Mouse (Mus musculus) layer of hippocampus, postnatal 36 days (tissue): ENCODE measurements around the gene Ccr8. TPM values are rescaled to one million over a fixed set of nuclear protein-coding genes. Genes with fewer than 3 reads are reported as not detected.
A peak's percentile ranks its signal among the peaks of the same experiment; 100 is the strongest.
"Not testable (repeated sequence)": the region's sequence is repeated elsewhere in the genome, so short reads cannot be mapped to it uniquely, and the experiment has no call there.

Experiments
- DNase-seq, 2 experiments: peaks; one replicate each; pipeline ENCODE4 v3.0.0; 2022
- total RNA-seq, 2 experiments: library from RNA; stranded (reverse); gene quantifications; 2 replicates each; pipeline ENCODE4 v1.2.3; 2021

Ccr8 gene
- total RNA-seq, 2 experiments from 2014 or later: not detected

GRCm38 (mm10) chr9:120093701-120094100 is 1.8 kb downstream of the Ccr8 start:
- no peak for DNase-seq

- DNase-seq: no peak
Observed at GRCm38 (mm10) chr9:120095886-120096285, 4.0 kb downstream of the Ccr8 start.

DNA sequence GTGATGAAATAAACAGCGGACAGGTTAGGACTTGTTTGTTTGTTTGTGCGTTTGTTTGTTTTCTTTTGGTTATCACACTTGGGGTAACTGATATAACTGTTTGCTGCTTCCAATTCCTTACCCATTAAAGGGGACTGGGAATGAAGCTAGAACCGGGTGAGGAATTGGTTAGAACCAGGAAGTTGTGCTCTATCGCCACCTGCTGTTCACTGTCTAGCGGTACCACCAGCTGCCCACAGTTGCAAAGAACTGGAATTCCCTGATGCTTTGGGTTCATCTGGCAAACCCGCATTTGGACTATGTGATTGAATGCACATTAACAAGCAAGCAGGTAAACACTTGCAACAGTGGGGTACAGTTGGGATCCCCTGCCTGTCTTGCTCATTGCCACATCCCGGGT is 6.8 kb downstream of the Ccr8 start:
- peak; percentile 63 to 70 for DNase-seq

GRCm38 (mm10) chr9:120099304-120099703 is 7.4 kb downstream of the Ccr8 start:
- no peak for DNase-seq

- DNase-seq: no peak
Observed at GRCm38 (mm10) chr9:120101165-120101564, 9.3 kb downstream of the Ccr8 start.

- DNase-seq: not testable (repeated sequence)
Observed at GRCm38 (mm10) chr9:120108953-120109352, 17.0 kb downstream of the Ccr8 start.

DNA sequence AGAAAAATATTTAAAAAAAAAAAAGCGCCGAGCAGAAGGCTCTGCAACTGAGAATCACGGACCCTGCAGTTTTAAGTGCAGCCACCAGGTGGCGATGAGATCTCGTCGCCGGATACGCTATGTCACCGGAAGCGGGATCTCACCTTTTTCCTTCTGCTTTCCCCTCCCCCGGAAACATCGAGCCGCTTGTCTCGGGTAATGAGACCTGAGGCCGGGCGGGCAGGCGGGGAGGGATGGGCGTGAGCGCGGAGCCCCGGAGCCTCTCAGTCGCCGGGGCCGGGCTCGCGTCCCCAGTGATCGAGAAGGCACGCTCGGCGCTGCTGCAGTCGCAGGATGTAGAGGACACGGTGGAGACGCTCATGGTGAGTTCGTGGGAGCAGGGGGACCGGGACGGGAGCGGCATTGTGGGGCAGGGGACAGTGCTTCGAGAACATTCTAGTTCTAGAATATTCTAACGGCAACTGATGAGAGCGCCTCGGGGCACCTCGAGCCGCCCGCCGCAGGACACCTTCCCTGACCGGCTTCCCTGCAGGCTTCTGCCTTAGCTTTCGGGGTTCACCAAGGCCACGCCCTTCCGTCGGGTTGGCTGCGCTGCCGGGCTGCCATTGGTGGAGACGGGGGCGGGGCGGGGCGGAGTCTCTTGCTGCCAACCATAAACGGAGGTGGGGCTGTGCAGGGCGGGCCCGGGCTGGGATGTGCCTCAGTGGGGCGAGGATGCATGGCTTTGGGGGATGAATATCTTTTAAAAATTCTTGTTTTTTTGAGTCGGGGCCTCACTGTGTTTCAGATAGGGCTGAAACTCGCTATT is 18.5 kb downstream of the Ccr8 start, which contains the start of gene Slc25a38:
Gene Slc25a38, plus strand, starts transcription at position 164 of the 808 bp plus-strand sequence.
- peak; percentile 94 to 95 for DNase-seq

DNA sequence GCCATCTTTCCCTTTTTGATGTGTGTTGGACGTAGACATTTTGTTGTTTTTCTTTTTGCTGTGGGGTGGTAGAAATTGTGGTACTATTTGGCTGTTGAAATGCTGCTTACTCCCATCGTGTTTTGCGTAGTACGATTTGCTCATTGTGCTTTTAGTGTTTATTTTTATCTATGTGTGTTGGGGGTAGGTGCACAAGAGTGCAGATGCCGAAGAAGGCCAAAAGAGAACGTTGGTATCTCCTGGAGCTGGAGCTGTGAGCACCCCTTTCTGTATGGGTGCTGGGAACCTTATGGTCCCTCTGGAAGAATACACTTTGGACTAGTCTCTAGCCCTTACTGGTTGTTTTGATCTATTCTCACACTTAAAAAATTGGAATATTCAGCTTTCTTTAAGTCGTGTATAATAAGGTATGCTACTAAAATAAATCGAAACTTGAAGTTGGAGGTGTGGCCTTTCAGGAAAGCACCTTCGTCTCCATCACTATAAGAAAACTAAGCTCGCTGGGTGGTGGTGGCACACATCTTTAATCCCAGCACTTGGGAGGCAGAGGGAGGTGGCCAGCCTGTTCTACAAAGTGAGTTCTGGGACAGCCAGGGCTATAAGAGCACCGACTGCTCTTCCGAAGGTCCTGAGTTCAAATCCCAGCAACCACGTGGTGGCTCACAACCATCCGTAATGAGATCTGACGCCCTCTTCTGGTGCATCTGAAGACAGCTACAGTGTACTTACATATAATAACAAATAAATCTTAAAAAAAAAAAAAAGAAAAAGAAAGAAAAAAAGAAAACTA is 19.4 kb downstream of the Ccr8 start:
- no peak for DNase-seq

DNA sequence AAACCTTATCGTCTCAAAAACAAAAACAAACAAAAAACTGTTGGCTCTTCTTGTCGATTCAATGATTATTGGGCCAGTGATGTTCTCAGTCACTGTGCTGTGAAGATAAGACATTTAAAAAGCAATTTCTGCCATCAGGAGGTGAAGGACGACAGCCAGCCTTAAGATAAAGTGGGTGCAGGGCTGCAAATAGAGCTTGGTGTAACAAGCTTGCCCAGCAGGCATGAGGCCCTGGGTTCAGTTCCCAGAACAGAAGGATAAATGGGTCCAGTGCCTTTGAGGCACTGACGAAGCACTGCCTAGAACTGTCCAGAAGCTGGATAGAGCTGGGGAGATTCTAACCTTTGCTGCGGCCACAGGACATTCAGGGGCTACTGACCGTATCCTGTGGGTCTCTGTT is 20.6 kb downstream of the Ccr8 start:
- no peak for DNase-seq

GRCm38 (mm10) chr9:120113456-120113855 is 21.5 kb downstream of the Ccr8 start:
- no peak for DNase-seq

GRCm38 (mm10) chr9:120114051-120114788 is 22.3 kb downstream of the Ccr8 start:
- DNase-seq: no peak

- DNase-seq: no peak
Observed at GRCm38 (mm10) chr9:120114789-120115151, 22.9 kb downstream of the Ccr8 start.

DNA sequence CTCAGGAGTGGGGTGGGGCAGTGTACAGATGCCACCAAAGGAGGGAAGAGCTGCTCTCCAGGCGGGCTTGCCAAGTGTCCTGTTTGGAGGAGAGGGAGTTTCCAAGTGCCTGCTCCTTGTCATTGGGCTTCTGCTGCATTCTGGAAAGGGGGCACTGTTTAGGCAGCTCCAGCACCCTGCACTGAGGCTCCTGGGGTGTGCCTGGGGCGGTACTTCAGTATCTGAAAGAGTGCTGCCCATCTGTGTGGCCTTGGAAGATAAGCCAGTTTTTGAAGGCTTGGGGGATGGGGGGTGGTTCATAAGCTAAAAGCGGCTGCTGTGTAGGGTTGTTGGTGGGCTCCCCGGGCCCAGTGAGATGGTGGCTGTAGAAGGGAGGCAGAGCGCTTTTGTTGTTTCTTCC is 23.7 kb downstream of the Ccr8 start:
- DNase-seq: no peak

GRCm38 (mm10) chr9:120116184-120116624 is 24.3 kb downstream of the Ccr8 start:
- DNase-seq: no peak

- no peak for DNase-seq
Observed at GRCm38 (mm10) chr9:120118212-120118611, 26.3 kb downstream of the Ccr8 start.

DNA sequence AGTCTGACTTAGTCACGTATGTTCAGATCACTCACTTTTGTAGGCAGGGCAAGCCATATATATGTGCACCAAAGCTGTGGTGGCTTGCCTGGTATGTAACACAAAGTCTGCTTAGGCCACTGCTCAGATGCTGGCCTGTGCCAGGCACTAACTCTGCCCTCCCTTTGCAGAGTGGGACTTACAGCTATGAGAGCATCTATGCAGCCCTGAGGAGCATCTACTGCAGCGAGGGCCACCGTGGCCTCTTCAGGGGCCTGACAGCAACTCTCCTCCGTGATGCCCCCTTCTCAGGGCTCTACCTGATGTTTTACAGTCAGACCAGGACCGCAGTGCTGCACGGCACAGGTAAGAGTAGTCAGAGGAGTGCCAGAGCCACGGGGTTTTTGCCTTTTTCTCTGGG is 28.6 kb downstream of the Ccr8 start:
- DNase-seq: no peak

DNA sequence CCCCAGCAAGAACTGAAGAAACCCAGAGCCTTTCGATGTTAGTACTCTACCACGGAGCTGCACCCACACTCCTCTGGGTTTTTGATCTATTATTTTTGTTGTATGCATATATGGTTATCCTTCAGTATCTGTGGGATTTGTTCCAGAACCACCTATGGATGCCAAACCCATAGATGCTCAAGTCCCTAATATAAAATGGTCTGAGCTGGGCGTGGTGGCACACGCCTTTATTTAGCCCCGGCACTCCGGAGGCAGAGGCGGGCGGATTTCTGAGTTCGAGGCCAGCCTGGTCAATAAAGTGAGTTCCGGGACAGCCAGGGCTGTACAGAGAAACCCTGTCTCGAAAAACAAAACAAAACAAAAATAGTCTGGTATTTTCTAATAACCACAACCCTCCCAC is 35.0 kb downstream of the Ccr8 start:
- no peak for DNase-seq

GRCm38 (mm10) chr9:120127538-120128251 is 35.8 kb downstream of the Ccr8 start, which contains the start of gene Rpsa:
Rpsa (plus strand) TSS chr9:120127689.
- DNase-seq: peak; percentile 95 to 97

GRCm38 (mm10) chr9:120129276-120129675 is 37.4 kb downstream of the Ccr8 start:
- no peak for DNase-seq

DNA sequence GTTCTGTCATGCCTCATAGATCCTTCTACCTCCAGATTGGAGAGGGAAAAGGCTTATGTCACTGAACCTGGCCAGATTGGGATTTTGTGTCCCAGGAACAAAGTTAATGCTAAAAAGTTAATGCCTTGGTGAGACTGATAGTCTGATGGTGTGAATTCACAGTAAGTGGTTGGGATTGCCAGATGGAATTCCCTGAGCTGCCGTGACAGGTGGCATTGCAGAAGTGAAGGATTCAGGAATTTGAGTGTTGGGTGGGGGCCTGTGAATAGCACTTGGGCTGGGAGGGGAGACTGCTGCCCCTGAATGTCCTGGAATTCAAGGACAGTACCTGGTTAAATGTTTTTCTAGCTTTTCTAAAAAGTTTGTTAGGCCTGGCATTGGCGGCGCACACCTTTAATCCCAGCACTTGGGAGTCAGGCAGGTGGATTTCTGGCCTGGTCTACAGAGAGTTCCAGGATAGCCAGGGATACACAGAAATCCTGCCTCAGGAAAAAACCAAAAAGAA is 39.9 kb downstream of the Ccr8 start:
- no peak for DNase-seq

DNA sequence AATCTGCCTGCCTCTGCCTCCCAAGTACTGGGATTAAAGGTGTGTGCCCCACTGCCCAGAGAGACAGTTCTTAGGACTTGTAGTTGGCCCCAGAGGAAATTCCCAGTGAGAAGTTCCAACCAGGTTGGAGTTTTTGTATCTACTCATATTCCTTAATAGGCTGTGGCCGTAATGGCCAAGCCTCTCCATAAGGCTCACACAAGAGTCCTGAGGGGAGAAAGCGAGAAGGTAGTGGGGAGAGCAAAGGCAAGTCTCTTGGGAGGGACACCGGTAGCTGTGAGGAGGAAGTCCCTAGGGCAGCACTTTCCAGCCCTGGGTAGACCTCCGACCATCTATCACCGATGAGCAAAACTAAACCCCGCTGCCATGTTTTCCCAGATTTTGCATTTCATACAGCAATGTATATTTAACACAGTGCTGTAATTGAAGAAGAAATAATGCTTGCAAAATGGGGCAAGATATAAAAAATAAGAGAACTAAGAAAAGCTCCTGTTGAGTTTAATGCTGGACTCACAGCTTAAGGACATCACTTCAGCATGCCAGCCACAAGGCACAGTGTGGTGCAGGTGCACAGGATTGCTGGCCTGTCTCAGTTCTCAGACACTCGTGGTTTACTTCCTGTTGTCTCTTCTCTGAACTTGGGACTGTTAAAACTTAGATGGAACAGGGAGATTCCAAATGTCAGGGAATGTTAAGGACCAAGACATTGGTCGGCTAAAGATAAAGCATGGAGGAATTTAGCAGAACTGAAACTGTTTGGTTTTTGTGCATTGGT is 41.3 kb downstream of the Ccr8 start:
- no peak for DNase-seq
